ENCODE assay signal across 13 mouse cellular contexts in genomic region chr4:119102350-119103126, GRCm38 (mm10). TPM values are rescaled to one million over a fixed set of nuclear protein-coding genes. Genes with fewer than 3 reads are reported as not detected.
A peak's percentile ranks its signal among the peaks of the same experiment; 100 is the strongest.
DNase-seq lines count a peak whose midpoint lies in the region; ATAC-seq and TF ChIP-seq lines count a peak whose summit lies in the region.
"Had no signal": no experiment of that assay in that cellular context is flagged by ENCODE, and none has a peak within 500 bp of the region (broad histone marks: within the 10 kb centered on the region; RNA-seq: fewer than 3 reads in every experiment).

No protein-coding gene starts in this region.

- no peaks in the 10 kb centered on the region for H3K27me3 ChIP-seq in intestine, postnatal 0 days (replicated peaks; ENCODE audit: control insufficient read depth, insufficient read depth, low read length)
- no peaks in the 10 kb centered on the region; the same call in 1 of the 2 replicates for H3K27me3 ChIP-seq in forebrain, embryonic 11.5 days (ENCODE audit: control insufficient read depth, insufficient read depth, low read length)
- H3K27me3 ChIP-seq: embryonic facial prominence, embryonic 13.5 days; midbrain, embryonic 15.5 days; neural tube, embryonic 15.5 days had no signal

- no peak overlapping the region for H3K4me3 ChIP-seq in intestine, postnatal 0 days (ENCODE audit: low read depth, low read length)
- no peak overlapping the region for H3K4me3 ChIP-seq in forebrain, embryonic 11.5 days (ENCODE audit: low read depth, low read length)
- H3K4me3 ChIP-seq: embryonic facial prominence, embryonic 13.5 days; hindbrain, embryonic 10.5 days; midbrain, embryonic 15.5 days; neural tube, embryonic 15.5 days had no signal

- H3K4me1 ChIP-seq in intestine, postnatal 0 days (replicated peaks; ENCODE audit: control insufficient read depth, insufficient read depth, low read length): peaks cover 9% of the 10 kb centered on the region; the same call in 1 of the 2 replicates
- peaks cover 13% of the 10 kb centered on the region for H3K4me1 ChIP-seq in forebrain, embryonic 11.5 days (replicated peaks; ENCODE audit: control insufficient read depth, insufficient read depth, low read length)

- ATAC-seq in intestine, postnatal 0 days: peak; percentile 53; the same call in 1 of the 2 replicates
- no peak for ATAC-seq in forebrain, embryonic 11.5 days (replicated peaks; ENCODE audit: low FRiP score)
- ATAC-seq: midbrain, embryonic 15.5 days had no signal

- no peaks in the 10 kb centered on the region for H3K9me3 ChIP-seq in intestine, postnatal 0 days (ENCODE audit: control insufficient read depth)
- no peaks in the 10 kb centered on the region for H3K9me3 ChIP-seq in forebrain, embryonic 11.5 days (ENCODE audit: control insufficient read depth, low read length)
- H3K9me3 ChIP-seq: embryonic facial prominence, embryonic 13.5 days; hindbrain, embryonic 10.5 days; midbrain, embryonic 15.5 days; neural tube, embryonic 15.5 days had no signal

- peak; percentile 54 to 72 for DNase-seq in frontal cortex, adult 2 months (ENCODE audit: extremely low spot score in 1 of 2, low spot score in 1 of 2)
- DNase-seq in frontal cortex, postnatal 25 days (ENCODE audit: low spot score in 2 of 2): no peak
- peak; percentile 77 for DNase-seq in right cerebral cortex, adult 18-20 months
- no peak for DNase-seq in right cerebral cortex, postnatal 4 days
- DNase-seq in thymus, adult 18-20 months: no peak
- no peak for DNase-seq in forebrain, embryonic 11.5 days (ENCODE audit: low spot score)
- DNase-seq in cerebellum, postnatal 14 days: no peak
- DNase-seq: lung, postnatal 10 days had no signal

- no peak overlapping the region for H3K27ac ChIP-seq in intestine, postnatal 0 days (ENCODE audit: low read depth, low read length)
- H3K27ac ChIP-seq in forebrain, embryonic 11.5 days (ENCODE audit: low read depth, low read length): no peak overlapping the region
- H3K27ac ChIP-seq: embryonic facial prominence, embryonic 13.5 days; hindbrain, embryonic 10.5 days; midbrain, embryonic 15.5 days; neural tube, embryonic 15.5 days had no signal

- 53% methylated on average over 7 of the region's 7 CpGs for WGBS in intestine, postnatal 0 days
- 86% methylated on average over 7 of the region's 7 CpGs for WGBS in forebrain, embryonic 11.5 days

- H3K36me3 ChIP-seq in intestine, postnatal 0 days (ENCODE audit: control insufficient read depth, insufficient read depth): no peaks in the 10 kb centered on the region
- no peaks in the 10 kb centered on the region for H3K36me3 ChIP-seq in forebrain, embryonic 11.5 days (ENCODE audit: control insufficient read depth, insufficient read depth, low read length)
- H3K36me3 ChIP-seq: embryonic facial prominence, embryonic 13.5 days; hindbrain, embryonic 10.5 days; midbrain, embryonic 15.5 days; neural tube, embryonic 15.5 days had no signal

- H3K9ac ChIP-seq in intestine, postnatal 0 days (ENCODE audit: low read depth, low read length): no peak overlapping the region
- no peak overlapping the region for H3K9ac ChIP-seq in forebrain, embryonic 11.5 days (ENCODE audit: low read length)
- H3K9ac ChIP-seq: embryonic facial prominence, embryonic 13.5 days; midbrain, embryonic 15.5 days; neural tube, embryonic 15.5 days had no signal

- TF ChIP-seq CTCF in intestine, postnatal 0 days (IDR thresholded peaks at IDR 0.05; ENCODE audit: low read depth): no peak

- no peak overlapping the region for H3K4me2 ChIP-seq in intestine, postnatal 0 days (replicated peaks; ENCODE audit: low read depth)
- no peak overlapping the region for H3K4me2 ChIP-seq in forebrain, embryonic 11.5 days (ENCODE audit: low read depth, low read length, severe bottlenecking)
- H3K4me2 ChIP-seq: embryonic facial prominence, embryonic 13.5 days; midbrain, embryonic 15.5 days; neural tube, embryonic 15.5 days had no signal

RNA-seq across cellular contexts. Expression of gene Slc2a1, which starts 6.0 kb away (rescaled TPM):
- 98.9 and 106 TPM in 2 replicates for polyA plus RNA-seq in frontal cortex, adult 2 months (2012; rRNA removed)
- polyA plus RNA-seq in intestine, postnatal 0 days (2015; fragmentation: Nextera tagmentation; extraction: Ambion mirVana): 18.1 and 19.0 TPM in 2 replicates
- polyA plus RNA-seq in forebrain, embryonic 11.5 days (2014; fragmentation: Nextera tagmentation; extraction: Ambion mirVana): 171 and 181 TPM in 2 replicates

Comparison
In these comparisons a context has a peak if more than half of its experiments do, and no peak if none do; other contexts are left out.
1. DNase-seq: peak in frontal cortex, adult 2 months (2 of 2) and right cerebral cortex, adult 18-20 months (single experiment); none in frontal cortex, postnatal 25 days (0 of 2), right cerebral cortex, postnatal 4 days (single experiment), thymus, adult 18-20 months (0 of 2), forebrain, embryonic 11.5 days (single experiment) and cerebellum, postnatal 14 days (0 of 2).